In genomic region chr2:118479550-118479909, GRCm38 (mm10) we compare ENCODE assay signal across 8 mouse cellular contexts. TPM values are rescaled to one million over a fixed set of nuclear protein-coding genes. Genes with fewer than 3 reads are reported as not detected.
DNase-seq lines count a peak whose midpoint lies in the region; ATAC-seq and TF ChIP-seq lines count a peak whose summit lies in the region.

Gene Srp14 (minus strand): TSS chr2:118479711.

- peaks cover 25% of the 10 kb centered on the region for H3K4me1 ChIP-seq in G1E (ENCODE audit: insufficient read depth, low read depth, low read length)
- H3K4me1 ChIP-seq in forebrain, embryonic 16.5 days (replicated peaks; ENCODE audit: control insufficient read depth, insufficient read depth, low read length): peaks cover 14% of the 10 kb centered on the region
- peaks cover 10% of the 10 kb centered on the region for H3K4me1 ChIP-seq in lung, embryonic 14.5 days (ENCODE audit: insufficient read depth)
- H3K4me1 ChIP-seq in olfactory bulb, adult 2 months (ENCODE audit: control insufficient read depth, insufficient read depth, low read length): peaks cover 8% of the 10 kb centered on the region
- peaks cover 18% of the 10 kb centered on the region for H3K4me1 ChIP-seq in thymus, adult 2 months (replicated peaks; ENCODE audit: control insufficient read depth, insufficient read depth, low read length)

- ATAC-seq in G1E (ENCODE audit: extremely low read depth, insufficient number of reproducible peaks, low FRiP score, poor library complexity, severe bottlenecking): peak; percentile 95
- ATAC-seq in forebrain, embryonic 16.5 days: peak; percentile 99
- ATAC-seq in lung, embryonic 14.5 days (ENCODE audit: insufficient read depth): peak; percentile 95

- H3K27ac ChIP-seq in forebrain, embryonic 16.5 days (ENCODE audit: low read length): peak within 1 kb of the TSS; percentile 77
- H3K27ac ChIP-seq in layer of hippocampus, adult 2 months: peak within 1 kb of the TSS; percentile 97
- peak within 1 kb of the TSS; percentile 87 for H3K27ac ChIP-seq in lung, embryonic 14.5 days (ENCODE audit: low read depth)
- peak within 1 kb of the TSS; percentile 63 for H3K27ac ChIP-seq in olfactory bulb, adult 2 months (ENCODE audit: insufficient read depth, low read depth, low read length)
- no peak within 1 kb of the TSS; the same call in 1 of the 2 replicates for H3K27ac ChIP-seq in thymus, adult 2 months (ENCODE audit: control insufficient read depth, insufficient read depth, low read length)

- under 1% methylated on average over 35 of the region's 35 CpGs for WGBS in forebrain, embryonic 16.5 days
- under 1% methylated on average over 35 of the region's 35 CpGs for WGBS in lung, embryonic 14.5 days
- WGBS in olfactory bulb, adult 2 months: under 1% methylated on average over 35 of the region's 35 CpGs
- under 1% methylated on average over 35 of the region's 35 CpGs for WGBS in thymus, adult 2 months

- H3K27me3 ChIP-seq in G1E (ENCODE audit: insufficient read depth, low read length): peaks cover 8% of the 10 kb centered on the region
- no peaks in the 10 kb centered on the region for H3K27me3 ChIP-seq in forebrain, embryonic 16.5 days (replicated peaks; ENCODE audit: control insufficient read depth, insufficient read depth, low read length)
- H3K27me3 ChIP-seq in lung, embryonic 14.5 days (ENCODE audit: insufficient read depth, low read length): no peaks in the 10 kb centered on the region
- no peaks in the 10 kb centered on the region for H3K27me3 ChIP-seq in thymus, adult 2 months (ENCODE audit: control insufficient read depth, insufficient read depth, low read length)

- DNase-seq in G1E (ENCODE audit: low spot score): peak; percentile 96
- DNase-seq in cerebellum, adult 18-20 months: peak; percentile 94 to 95
- DNase-seq in heart, postnatal 36 days: peak; percentile 91
- peak; percentile 92 to 93 for DNase-seq in layer of hippocampus, adult 2 months (ENCODE audit: low spot score in 2 of 2)
- DNase-seq in lung, embryonic 14.5 days: peak; percentile 99
- peak; percentile 92 for DNase-seq in thymus, adult 2 months

- H3K36me3 ChIP-seq in G1E (replicated peaks): peaks cover 30% of the 10 kb centered on the region
- peaks cover 11% of the 10 kb centered on the region; the same call in 1 of the 2 replicates for H3K36me3 ChIP-seq in forebrain, embryonic 16.5 days (ENCODE audit: control insufficient read depth, insufficient read depth)
- H3K36me3 ChIP-seq in lung, embryonic 14.5 days (ENCODE audit: insufficient read depth): peaks cover 25% of the 10 kb centered on the region
- peaks cover 21% of the 10 kb centered on the region for H3K36me3 ChIP-seq in thymus, adult 2 months (ENCODE audit: control insufficient read depth, insufficient read depth, low read length)

- peak within 1 kb of the TSS; percentile 94 for H3K9ac ChIP-seq in forebrain, embryonic 16.5 days (replicated peaks; ENCODE audit: low read depth, low read length)
- peak within 1 kb of the TSS; percentile 88 for H3K9ac ChIP-seq in lung, embryonic 14.5 days

- intact Hi-C loops in heart, postnatal 36 days (cut with DNase I): loop anchor here (5.0 kb wide), 1 partner anchor 217 kb away; no protein-coding TSS in a partner anchor

- TF ChIP-seq CTCF in G1E (IDR thresholded peaks at IDR 0.05; ENCODE audit: low read depth, low read length): no peak
- TF ChIP-seq CTCF in layer of hippocampus, adult 2 months (conservative IDR thresholded peaks at IDR 0.05): peak; percentile 44
- TF ChIP-seq CTCF in lung, embryonic 14.5 days (IDR thresholded peaks at IDR 0.05; ENCODE audit: low read depth): no peak
- no peak for TF ChIP-seq CTCF in olfactory bulb, adult 2 months (IDR thresholded peaks at IDR 0.05; ENCODE audit: insufficient read depth, low read depth, low read length)
- peak; percentile 46; the same call in 1 of the 2 replicates for TF ChIP-seq CTCF in thymus, adult 2 months (IDR thresholded peaks at IDR 0.05; ENCODE audit: borderline replicate concordance, control insufficient read depth, extremely low read depth, insufficient read depth, low read length, poor library complexity)

- peak within 1 kb of the TSS; percentile 83 for H3K4me2 ChIP-seq in forebrain, embryonic 16.5 days (ENCODE audit: low read length)
- H3K4me2 ChIP-seq in lung, embryonic 14.5 days: peak within 1 kb of the TSS; percentile 80

- peak; percentile 93 for TF ChIP-seq POLR2A in olfactory bulb, adult 2 months (IDR thresholded peaks at IDR 0.05; ENCODE audit: insufficient read depth, low read depth, low read length)
- peak; percentile 94 for TF ChIP-seq POLR2A in thymus, adult 2 months (IDR thresholded peaks at IDR 0.05; ENCODE audit: control insufficient read depth, extremely low read depth, insufficient read depth, low read length, poor library complexity)

- H3K9me3 ChIP-seq in G1E (replicated peaks): no peaks in the 10 kb centered on the region
- no peaks in the 10 kb centered on the region for H3K9me3 ChIP-seq in forebrain, embryonic 16.5 days (ENCODE audit: control insufficient read depth, low read length)
- H3K9me3 ChIP-seq in lung, embryonic 14.5 days (ENCODE audit: low read depth, low read length): no peaks in the 10 kb centered on the region

- peak within 1 kb of the TSS; percentile 89 for H3K4me3 ChIP-seq in G1E (ENCODE audit: low read depth, low read length)
- peak within 1 kb of the TSS; percentile 94 for H3K4me3 ChIP-seq in forebrain, embryonic 16.5 days (replicated peaks; ENCODE audit: low read length)
- H3K4me3 ChIP-seq in layer of hippocampus, adult 2 months: peak within 1 kb of the TSS; percentile 97
- H3K4me3 ChIP-seq in lung, embryonic 14.5 days (ENCODE audit: low read depth, low read length): peak within 1 kb of the TSS; percentile 94
- H3K4me3 ChIP-seq in olfactory bulb, adult 2 months (ENCODE audit: insufficient read depth, low read depth, low read length): peak within 1 kb of the TSS; percentile 85
- H3K4me3 ChIP-seq in thymus, adult 2 months (ENCODE audit: control insufficient read depth, insufficient read depth, low read length): peak within 1 kb of the TSS; percentile 64

RNA-seq across cellular contexts. Expression of gene Srp14, which starts in this region (rescaled TPM):
- 107 and 121 TPM in 2 replicates for total RNA-seq in G1E (2014; fragmentation: Nextera tagmentation)
- total RNA-seq in G1E (2017): 303 and 317 TPM in 2 replicates
- polyA plus RNA-seq in G1E (2012): 69.1 and 110 TPM in 2 replicates
- 316 and 322 TPM in 2 replicates for polyA plus RNA-seq in forebrain, embryonic 16.5 days (2015; fragmentation: Nextera tagmentation; extraction: Ambion mirVana)
- 100 to 1,000 TPM; 114 to 118 TPM for total RNA-seq in heart, postnatal 36 days (2021)
- total RNA-seq in layer of hippocampus, adult 2 months (2021): 100 to 1,000 TPM; 181 TPM
- polyA plus RNA-seq in lung, embryonic 14.5 days (2014; fragmentation: Nextera tagmentation; extraction: Ambion mirVana): 214 and 218 TPM in 2 replicates
- 413 and 726 TPM in 2 replicates for polyA plus RNA-seq in olfactory bulb, adult 2 months (2012; ENCODE audit: insufficient read depth, insufficient read length, low replicate concordance, missing spikeins)
- polyA plus RNA-seq in thymus, adult 2 months (2012; rRNA removed): 59.9 and 82.7 TPM in 2 replicates

Comparison
In these comparisons a context has a peak if more than half of its experiments do, and no peak if none do; other contexts are left out.
1. CTCF ChIP-seq: peak in layer of hippocampus, adult 2 months (single experiment) and thymus, adult 2 months (single experiment); none in G1E (single experiment), lung, embryonic 14.5 days (single experiment) and olfactory bulb, adult 2 months (single experiment).
2. Peak in every context shown above with its lines, with median percentiles within 50 percentile points of each other: ATAC-seq, DNase-seq and H3K4me3 ChIP-seq.